Mouse (Mus musculus) limb, embryonic 13.5 days (tissue): Measurements from ENCODE around the gene Myh15. TPM values are rescaled to one million over a fixed set of nuclear protein-coding genes. Genes with fewer than 3 reads are reported as not detected.

Source experiments
- ATAC-seq: fragments of 200-750 bp; cut with Nextera tagmentation; 2 replicates; pipeline ENCODE4 v1.8.0; 2017; ENCODE audit warnings: low read depth, moderate number of reproducible peaks, moderate TSS enrichment; ENCODE audit not compliant: low FRiP score
- H3K27ac ChIP-seq: fragments of 300-500 bp; sonication (generic); 2 replicates; pipeline ENCODE4 v1.5.1; 2015; ENCODE audit warnings: inconsistent platforms, mild to moderate bottlenecking, moderate library complexity
- H3K27me3 ChIP-seq: fragments of 300-500 bp; sonication (generic); 2 replicates; pipeline ENCODE4 v1.6.1; 2015; ENCODE audit warnings: mild to moderate bottlenecking, inconsistent platforms
- H3K36me3 ChIP-seq: fragments of 300-500 bp; sonication (generic); 2 replicates; pipeline ENCODE4 v1.6.1; 2015; ENCODE audit warnings: inconsistent platforms, mild to moderate bottlenecking, moderate library complexity
- H3K4me1 ChIP-seq: fragments of 300-500 bp; sonication (generic); 2 replicates; pipeline ENCODE4 v1.6.1; 2015; ENCODE audit warnings: inconsistent platforms
- H3K4me2 ChIP-seq: fragments of 300-500 bp; sonication (generic); replicated peaks from 2 replicates; pipeline ENCODE4 v1.6.1; 2015; ENCODE audit warnings: inconsistent platforms, mild to moderate bottlenecking, moderate library complexity
- H3K4me3 ChIP-seq: fragments of 300-500 bp; sonication (generic); 2 replicates; pipeline ENCODE4 v1.5.1; 2015; ENCODE audit warnings: moderate library complexity, mild to moderate bottlenecking, inconsistent platforms
- H3K9ac ChIP-seq: fragments of 300-500 bp; sonication (generic); 2 replicates; pipeline ENCODE4 v1.6.1; 2015; ENCODE audit warnings: mild to moderate bottlenecking, inconsistent platforms
- H3K9me3 ChIP-seq: fragments of 300-500 bp; sonication (generic); 2 replicates; pipeline ENCODE4 v1.6.1; 2016; ENCODE audit warnings: inconsistent platforms
- WGBS: fragments of 180-500 bp; shearing (Covaris S2); methylation state at CpG from one replicate; pipeline ENCODE4 v1.1.7; 2015; 5-methylcytosine and 5-hydroxymethylcytosine counted together
- polyA plus RNA-seq: library from polyadenylated mRNA; unstranded; fragments of >200 nt; fragmentation: Nextera tagmentation; extraction: Ambion mirVana; gene quantifications from 2 replicates; pipeline ENCODE4 v1.2.1, GENCODE M21; 2015

The Myh15 gene
- 0.72 and 0.78 TPM in 2 replicates for polyA plus RNA-seq

DNA sequence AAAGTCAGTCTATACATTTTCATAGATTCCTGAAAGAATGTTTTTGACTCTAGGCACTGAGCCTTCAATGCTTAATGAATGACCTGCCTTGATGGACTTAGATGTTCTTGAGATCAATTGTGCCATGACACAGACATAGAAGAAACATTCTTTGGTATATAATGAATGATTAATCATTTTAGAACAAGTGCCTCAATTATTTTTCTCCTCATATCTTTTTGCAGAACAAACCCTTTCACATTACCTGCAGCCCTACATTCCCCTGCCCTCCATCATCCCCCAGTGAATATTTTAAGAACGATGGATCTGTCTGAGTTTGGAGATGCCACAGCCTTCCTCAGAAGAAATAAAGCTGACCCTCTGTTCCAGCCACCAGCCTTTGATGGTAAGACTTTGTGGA, at the start of gene Myh15:
Gene Myh15 (plus strand): TSS at position 301 of the 400 bp plus-strand sequence.
- WGBS, result 64% methylated on average over 1 of the region's 1 CpGs
- Histone ChIP-seq H3K4me3 (no peak within 1 kb of the TSS), H3K9ac (no peak within 1 kb of the TSS), H3K4me2 (no peak within 1 kb of the TSS), H3K36me3 (no peaks in the 10 kb centered on the region), H3K27ac (no peak within 1 kb of the TSS), H3K27me3 (no peaks in the 10 kb centered on the region), H3K9me3 (no peaks in the 10 kb centered on the region), H3K4me1 (no peaks in the 10 kb centered on the region)
- no peak for ATAC-seq

DNA sequence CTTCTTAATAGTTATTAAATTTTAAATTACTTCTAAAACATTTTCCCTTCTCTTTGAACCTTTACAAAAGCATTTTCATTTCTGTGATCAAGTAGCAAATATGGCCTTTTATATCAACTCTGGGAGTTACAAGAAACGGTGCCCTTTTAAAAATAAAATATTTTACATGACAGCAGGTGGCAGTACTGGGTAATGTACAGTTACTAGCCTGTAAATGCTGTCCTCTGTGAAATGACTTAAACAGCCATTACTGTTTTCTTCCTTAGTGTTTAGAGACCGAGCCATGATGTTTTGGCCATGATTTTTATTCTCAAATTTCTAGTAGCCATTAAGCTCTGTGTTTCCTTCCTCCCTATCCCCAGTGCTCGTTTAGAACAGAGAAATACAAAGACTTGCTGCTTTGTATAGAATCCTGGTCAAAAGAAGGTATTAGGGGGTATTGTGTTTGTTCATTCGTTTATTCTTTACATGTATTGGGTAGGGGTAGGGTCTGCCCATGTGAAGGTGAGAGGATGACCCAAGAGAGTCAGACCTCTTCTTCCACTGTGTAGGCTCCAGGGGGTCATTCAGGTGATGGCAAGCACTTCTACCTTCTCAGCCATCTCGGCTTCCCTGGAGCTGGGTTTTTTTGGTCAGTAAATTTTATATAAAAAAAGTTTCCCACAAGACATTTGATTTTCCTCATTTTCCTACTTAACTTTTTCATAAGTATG, 40.5 kb upstream of the Myh15 start:
- Histone ChIP-seq H3K27ac (no peak overlapping the region), H3K9me3 (no peaks in the 10 kb centered on the region), H3K36me3 (peaks cover 29% of the 10 kb centered on the region), H3K4me2 (no peak overlapping the region), H3K4me1 (no peaks in the 10 kb centered on the region), H3K27me3 (no peaks in the 10 kb centered on the region), H3K4me3 (no peak overlapping the region), H3K9ac (no peak overlapping the region)
- no peak for ATAC-seq
- 61% methylated on average over 5 of the region's 5 CpGs for WGBS

- no peak overlapping the region for H3K4me3 ChIP-seq
- H3K27ac ChIP-seq, result no peak overlapping the region
- WGBS, result 59% methylated on average over 4 of the region's 4 CpGs
- H3K4me1 ChIP-seq, result no peaks in the 10 kb centered on the region
- H3K36me3 ChIP-seq, result no peaks in the 10 kb centered on the region
- H3K9me3 ChIP-seq, result no peaks in the 10 kb centered on the region
- H3K4me2 ChIP-seq, result no peak overlapping the region
- no peak for ATAC-seq
- H3K27me3 ChIP-seq, result no peaks in the 10 kb centered on the region
- H3K9ac ChIP-seq, result no peak overlapping the region
These were observed 21.4 kb upstream of the Myh15 start for GRCm38 (mm10) chr16:49035852-49036251.

DNA sequence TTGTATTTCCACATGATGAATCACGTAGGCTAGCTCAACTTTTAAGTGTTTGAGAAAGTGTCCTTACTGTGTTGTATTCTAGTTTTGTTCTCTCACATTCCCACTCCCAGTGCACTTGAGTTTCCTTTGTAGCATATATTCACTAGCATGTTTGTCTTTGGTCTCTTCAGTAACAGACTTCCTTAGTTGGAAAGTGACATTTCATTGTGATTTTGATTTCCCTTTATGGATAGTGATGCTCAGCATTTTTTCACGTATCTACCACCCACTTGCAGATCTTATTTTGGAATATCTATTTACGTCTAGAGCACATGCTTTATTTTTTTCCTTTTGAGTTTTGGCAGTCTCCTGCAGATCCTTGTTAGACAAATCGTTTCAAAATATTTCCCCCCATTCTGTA, 19.5 kb upstream of the Myh15 start:
- WGBS, result 79% methylated on average over 4 of the region's 4 CpGs
- H3K36me3 ChIP-seq, result no peaks in the 10 kb centered on the region
- H3K4me2 ChIP-seq, result no peak overlapping the region
- no peak overlapping the region for H3K9ac ChIP-seq
- ATAC-seq, result no peak
- no peak overlapping the region for H3K27ac ChIP-seq
- no peaks in the 10 kb centered on the region for H3K9me3 ChIP-seq
- no peaks in the 10 kb centered on the region for H3K4me1 ChIP-seq
- H3K4me3 ChIP-seq, result no peak overlapping the region
- H3K27me3 ChIP-seq, result no peaks in the 10 kb centered on the region

DNA sequence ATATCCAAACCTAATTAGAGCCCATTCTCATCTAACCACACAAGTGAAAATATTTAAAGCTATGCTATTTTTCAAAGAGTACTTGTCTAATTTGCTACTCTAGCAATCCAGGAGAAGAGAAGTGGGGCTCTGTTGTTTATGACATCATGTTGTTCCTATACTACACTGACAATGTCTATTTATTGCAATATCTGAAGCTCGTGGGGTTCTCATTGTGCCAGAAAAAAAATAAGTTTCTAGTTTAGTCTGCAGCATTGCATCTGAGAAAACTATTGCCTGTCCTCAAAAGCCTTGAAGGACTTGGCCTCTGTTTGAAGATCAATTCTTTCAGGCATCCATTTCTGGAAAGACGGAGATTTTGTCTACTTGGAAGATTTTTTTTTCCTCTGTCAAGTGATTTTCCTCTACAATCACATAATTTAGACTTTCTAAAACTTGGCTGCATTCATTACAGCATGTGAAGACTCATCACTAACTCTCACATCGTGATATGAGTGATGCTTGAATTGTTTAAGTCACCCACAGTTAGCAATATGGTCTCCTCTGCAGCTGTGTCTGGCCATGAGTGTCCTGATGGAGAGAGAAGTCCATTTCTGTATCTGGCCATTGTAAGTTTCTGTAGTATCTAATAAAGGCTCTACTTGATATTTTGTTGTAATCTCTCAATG, 16.6 kb upstream of the Myh15 start:
- Histone ChIP-seq H3K9ac (no peak overlapping the region), H3K4me1 (no peaks in the 10 kb centered on the region), H3K4me2 (no peak overlapping the region), H3K27ac (no peak overlapping the region), H3K9me3 (no peaks in the 10 kb centered on the region), H3K36me3 (no peaks in the 10 kb centered on the region), H3K4me3 (no peak overlapping the region), H3K27me3 (no peaks in the 10 kb centered on the region)
- 82% methylated on average over 3 of the region's 3 CpGs for WGBS
- ATAC-seq, result no peak

DNA sequence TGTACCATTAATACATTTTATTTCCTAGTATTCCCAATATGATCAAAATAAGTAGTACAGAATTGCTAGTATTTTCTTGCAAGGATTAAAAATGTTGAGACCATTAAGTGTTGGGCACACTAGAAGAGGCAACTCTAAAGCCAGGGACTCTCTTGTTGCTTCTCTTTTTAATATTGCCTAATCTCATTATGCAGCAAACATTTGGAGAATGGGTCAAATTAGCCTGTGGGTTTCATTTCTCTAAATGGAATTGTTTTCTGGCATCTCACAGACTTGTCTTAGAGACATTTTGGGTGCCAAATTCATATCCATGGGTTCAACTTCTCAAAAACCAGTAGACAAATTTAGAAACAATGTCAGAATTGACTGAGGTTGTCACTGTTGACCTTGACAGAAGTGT, 8.1 kb upstream of the Myh15 start:
- Histone ChIP-seq H3K4me2 (no peak overlapping the region), H3K27ac (no peak overlapping the region), H3K36me3 (no peaks in the 10 kb centered on the region), H3K9ac (no peak overlapping the region), H3K4me3 (no peak overlapping the region), H3K9me3 (no peaks in the 10 kb centered on the region), H3K4me1 (no peaks in the 10 kb centered on the region), H3K27me3 (no peaks in the 10 kb centered on the region)
- no peak for ATAC-seq

- no peaks in the 10 kb centered on the region for H3K9me3 ChIP-seq
- H3K4me1 ChIP-seq, result no peaks in the 10 kb centered on the region
- H3K36me3 ChIP-seq, result no peaks in the 10 kb centered on the region
- H3K9ac ChIP-seq, result no peak overlapping the region
- no peak overlapping the region for H3K4me3 ChIP-seq
- WGBS, result 81% methylated on average over 5 of the region's 5 CpGs
- no peak for ATAC-seq
- H3K27me3 ChIP-seq, result no peaks in the 10 kb centered on the region
- no peak overlapping the region for H3K4me2 ChIP-seq
- H3K27ac ChIP-seq, result no peak overlapping the region
These were observed 12.1 kb downstream of the Myh15 start for GRCm38 (mm10) chr16:49069256-49069963.

- H3K4me2 ChIP-seq, result no peak overlapping the region
- H3K27ac ChIP-seq, result no peak overlapping the region
- no peak for ATAC-seq
- WGBS, result 65% methylated on average over 3 of the region's 3 CpGs
- no peaks in the 10 kb centered on the region for H3K4me1 ChIP-seq
- no peak overlapping the region for H3K4me3 ChIP-seq
- no peaks in the 10 kb centered on the region for H3K9me3 ChIP-seq
- H3K36me3 ChIP-seq, result no peaks in the 10 kb centered on the region
- no peak overlapping the region for H3K9ac ChIP-seq
- H3K27me3 ChIP-seq, result no peaks in the 10 kb centered on the region
These were observed 14.0 kb downstream of the Myh15 start for GRCm38 (mm10) chr16:49071316-49071715.

DNA sequence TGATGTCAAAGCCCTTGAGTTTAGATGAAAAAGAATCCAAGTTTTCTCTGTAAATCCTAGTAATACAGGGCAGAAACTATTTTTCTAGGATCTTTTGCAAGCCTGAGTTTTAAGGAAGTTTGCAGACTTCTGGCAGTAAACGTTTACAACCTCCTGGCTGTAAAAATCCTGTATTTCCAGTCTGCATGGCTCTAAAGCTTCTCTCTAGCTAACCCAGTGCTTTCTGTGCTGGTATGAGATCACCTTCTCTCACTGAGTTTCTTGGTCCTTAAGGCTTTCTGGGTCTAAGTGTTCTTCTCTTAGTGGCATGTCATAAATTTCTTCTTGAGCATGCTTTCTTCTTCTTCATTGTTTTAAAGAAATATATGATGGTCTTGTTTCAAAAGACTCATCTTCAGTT, 70.7 kb downstream of the Myh15 start:
- peaks cover 6% of the 10 kb centered on the region for H3K4me1 ChIP-seq
- no peak overlapping the region for H3K27ac ChIP-seq
- WGBS, result 5% methylated on average over 1 of the region's 1 CpGs
- H3K4me3 ChIP-seq, result no peak overlapping the region
- no peaks in the 10 kb centered on the region for H3K9me3 ChIP-seq
- H3K9ac ChIP-seq, result no peak overlapping the region
- no peaks in the 10 kb centered on the region for H3K27me3 ChIP-seq
- no peak for ATAC-seq
- H3K36me3 ChIP-seq, result no peaks in the 10 kb centered on the region
- no peak overlapping the region for H3K4me2 ChIP-seq

DNA sequence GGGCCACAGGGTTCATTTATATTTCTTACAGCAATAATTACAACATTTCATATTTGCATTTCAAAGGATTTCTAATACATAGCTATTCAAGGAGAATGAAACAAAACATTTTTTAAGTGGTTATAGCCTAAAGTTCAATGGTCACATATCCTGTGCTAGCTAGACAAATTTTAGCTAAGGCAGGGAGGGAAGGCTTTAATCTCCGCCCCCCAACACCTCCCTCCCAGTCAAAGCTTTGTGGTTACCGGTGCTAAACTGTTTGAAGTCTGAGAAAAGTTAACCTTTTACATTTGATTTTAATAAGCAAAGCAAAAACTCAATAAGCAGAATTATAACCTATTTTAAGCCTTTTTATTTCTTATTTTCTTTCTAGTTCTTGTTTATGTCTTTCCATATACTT, 98.9 kb downstream of the Myh15 start:
- 66% methylated on average over 2 of the region's 2 CpGs for WGBS
- Histone ChIP-seq H3K27me3 (no peaks in the 10 kb centered on the region), H3K4me3 (no peak overlapping the region), H3K27ac (no peak overlapping the region), H3K9me3 (no peaks in the 10 kb centered on the region), H3K4me1 (no peaks in the 10 kb centered on the region), H3K9ac (no peak overlapping the region), H3K36me3 (no peaks in the 10 kb centered on the region), H3K4me2 (no peak overlapping the region)
- ATAC-seq, result no peak

GRCm38 (mm10) chr16:49164349-49165137, 107.3 kb downstream of the Myh15 start:
- Histone ChIP-seq H3K4me3 (no peak overlapping the region), H3K9ac (no peak overlapping the region), H3K27me3 (no peaks in the 10 kb centered on the region), H3K4me1 (no peaks in the 10 kb centered on the region), H3K36me3 (no peaks in the 10 kb centered on the region), H3K9me3 (no peaks in the 10 kb centered on the region), H3K4me2 (no peak overlapping the region), H3K27ac (no peak overlapping the region)
- ATAC-seq, result peak; percentile 85; the same call in 1 of the 2 replicates
- 27% methylated on average over 7 of the region's 7 CpGs for WGBS

DNA sequence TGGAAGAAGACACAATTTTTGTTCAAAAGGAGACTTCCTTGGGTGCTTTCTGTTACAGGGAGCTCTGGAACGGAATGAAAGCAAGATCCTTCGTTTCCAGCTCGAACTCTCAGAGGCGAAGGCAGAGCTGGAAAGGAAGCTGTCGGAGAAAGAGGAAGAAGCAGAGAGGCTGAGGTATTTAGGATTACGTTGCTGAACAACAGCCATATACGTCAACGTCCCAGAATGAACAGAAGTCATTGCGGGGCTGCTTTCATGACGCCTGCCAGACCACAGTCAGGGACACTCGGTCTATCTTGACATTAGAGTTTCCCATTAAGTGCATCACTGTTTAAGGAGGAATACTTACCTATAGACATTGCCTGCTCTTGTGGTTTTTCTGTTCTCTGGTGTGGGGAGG, 108.4 kb downstream of the Myh15 start:
- WGBS, result 87% methylated on average over 11 of the region's 11 CpGs
- Histone ChIP-seq H3K4me1 (no peaks in the 10 kb centered on the region), H3K4me3 (no peak overlapping the region), H3K4me2 (no peak overlapping the region), H3K27me3 (no peaks in the 10 kb centered on the region), H3K9me3 (no peaks in the 10 kb centered on the region), H3K9ac (no peak overlapping the region), H3K27ac (no peak overlapping the region), H3K36me3 (no peaks in the 10 kb centered on the region)
- no peak for ATAC-seq
